Mouse (Mus musculus): Measurements from ENCODE around the gene Tex22. TPM values are rescaled to one million over a fixed set of nuclear protein-coding genes. Genes with fewer than 3 reads are reported as not detected.

Tex22 gene
- polyA plus RNA-seq, 1 experiment from 2014 or later: not detected

- Histone ChIP-seq H3K36me3 (no peaks in the 10 kb centered on the region), H3K27ac (no peak overlapping the region), H3K4me3 (no peak overlapping the region), H3K9me3 (replicated peaks) (no peaks in the 10 kb centered on the region), H3K4me1 (no peaks in the 10 kb centered on the region), H3K27me3 (replicated peaks) (peaks cover 49% of the 10 kb centered on the region), H3K9ac (no peak overlapping the region), H3K4me2 (no peak overlapping the region)
- WGBS (ENCODE audit: insufficient replicate concordance): 68% methylated on average over 6 of the region's 6 CpGs
- ATAC-seq: no peak
Measured at GRCm38 (mm10) chr12:113089107-113089506, 14.8 kb downstream of the Tex22 start.

- Histone ChIP-seq H3K9me3 (replicated peaks) (no peaks in the 10 kb centered on the region), H3K9ac (no peak overlapping the region), H3K4me1 (no peaks in the 10 kb centered on the region), H3K27me3 (replicated peaks) (peaks cover 46% of the 10 kb centered on the region), H3K4me3 (no peak overlapping the region), H3K36me3 (no peaks in the 10 kb centered on the region), H3K27ac (no peak overlapping the region), H3K4me2 (no peak overlapping the region)
- ATAC-seq: no peak
- 81% methylated on average over 17 of the region's 17 CpGs for WGBS (ENCODE audit: insufficient replicate concordance)
Measured at GRCm38 (mm10) chr12:113090053-113090452, 15.8 kb downstream of the Tex22 start.

GRCm38 (mm10) chr12:113097040-113097439 is 22.7 kb downstream of the Tex22 start:
- Histone ChIP-seq H3K9ac (no peak overlapping the region), H3K4me3 (no peak overlapping the region), H3K27me3 (replicated peaks) (peaks cover 27% of the 10 kb centered on the region), H3K36me3 (peaks cover 12% of the 10 kb centered on the region), H3K9me3 (replicated peaks) (no peaks in the 10 kb centered on the region), H3K4me1 (peaks cover 47% of the 10 kb centered on the region), H3K27ac (no peak overlapping the region), H3K4me2 (peak overlapping the region; percentile 92)
- 73% methylated on average over 5 of the region's 5 CpGs for WGBS (ENCODE audit: insufficient replicate concordance)
- no peak for ATAC-seq

- peak within 1 kb of the TSS; percentile 98 for H3K4me2 ChIP-seq
- peaks cover 55% of the 10 kb centered on the region for H3K4me1 ChIP-seq
- ATAC-seq: peak; percentile 71
- H3K27ac ChIP-seq: peak within 1 kb of the TSS; percentile 88
- peak within 1 kb of the TSS; percentile 98 for H3K4me3 ChIP-seq
- H3K36me3 ChIP-seq: peaks cover 13% of the 10 kb centered on the region
- WGBS (ENCODE audit: insufficient replicate concordance): 5% methylated on average over 16 of the region's 53 CpGs
- H3K9me3 ChIP-seq (replicated peaks): no peaks in the 10 kb centered on the region
- H3K9ac ChIP-seq: peak within 1 kb of the TSS; percentile 99
- H3K27me3 ChIP-seq (replicated peaks): peaks cover 27% of the 10 kb centered on the region
Measured at GRCm38 (mm10) chr12:113097749-113098281, 23.5 kb downstream of the Tex22 start, which contains the start of gene Mta1. Gene Mta1, plus strand, starts transcription at chr12:113098278.

- peak; percentile 22 for ATAC-seq
- Histone ChIP-seq H3K9ac (peak overlapping the region; percentile 99), H3K27me3 (replicated peaks) (peaks cover 27% of the 10 kb centered on the region), H3K9me3 (replicated peaks) (no peaks in the 10 kb centered on the region), H3K36me3 (peaks cover 22% of the 10 kb centered on the region), H3K4me3 (peak overlapping the region; percentile 98), H3K27ac (peak overlapping the region; percentile 88), H3K4me1 (peaks cover 63% of the 10 kb centered on the region), H3K4me2 (peak overlapping the region; percentile 98)
- WGBS (ENCODE audit: insufficient replicate concordance): under 1% methylated on average over 42 of the region's 60 CpGs
Measured at GRCm38 (mm10) chr12:113098530-113099151, 24.3 kb downstream of the Tex22 start.

- H3K4me2 ChIP-seq: peak overlapping the region; percentile 98
- H3K27ac ChIP-seq: peak overlapping the region; percentile 88
- 15% methylated on average over 6 of the region's 6 CpGs for WGBS (ENCODE audit: insufficient replicate concordance)
- H3K9me3 ChIP-seq (replicated peaks): no peaks in the 10 kb centered on the region
- peak overlapping the region; percentile 99 for H3K9ac ChIP-seq
- peaks cover 28% of the 10 kb centered on the region for H3K36me3 ChIP-seq
- peak overlapping the region; percentile 98 for H3K4me3 ChIP-seq
- peaks cover 27% of the 10 kb centered on the region for H3K27me3 ChIP-seq (replicated peaks)
- 0 out of 2 replicates have a peak, but pooled peaks have one; percentile 25 for ATAC-seq
- H3K4me1 ChIP-seq: peaks cover 73% of the 10 kb centered on the region
Measured at GRCm38 (mm10) chr12:113099470-113100237, 25.4 kb downstream of the Tex22 start.

GRCm38 (mm10) chr12:113100448-113101076 is 26.3 kb downstream of the Tex22 start:
- ATAC-seq: no peak
- Histone ChIP-seq H3K27me3 (replicated peaks) (peaks cover 22% of the 10 kb centered on the region), H3K9ac (no peak overlapping the region), H3K4me1 (peaks cover 82% of the 10 kb centered on the region), H3K27ac (peak overlapping the region; percentile 88; the same call in 1 of the 2 replicates), H3K4me2 (peak overlapping the region; percentile 98; the same call in 1 of the 2 replicates), H3K36me3 (peaks cover 33% of the 10 kb centered on the region), H3K4me3 (no peak overlapping the region), H3K9me3 (replicated peaks) (no peaks in the 10 kb centered on the region)
- WGBS (ENCODE audit: insufficient replicate concordance): 71% methylated on average over 5 of the region's 5 CpGs

GRCm38 (mm10) chr12:113101251-113101960 is 27.1 kb downstream of the Tex22 start:
- H3K27me3 ChIP-seq (replicated peaks): peaks cover 14% of the 10 kb centered on the region
- peaks cover 90% of the 10 kb centered on the region for H3K4me1 ChIP-seq
- no peak overlapping the region for H3K4me2 ChIP-seq
- peaks cover 39% of the 10 kb centered on the region for H3K36me3 ChIP-seq
- WGBS (ENCODE audit: insufficient replicate concordance): 75% methylated on average over 9 of the region's 9 CpGs
- H3K4me3 ChIP-seq: no peak overlapping the region
- no peak for ATAC-seq
- H3K9me3 ChIP-seq (replicated peaks): no peaks in the 10 kb centered on the region
- H3K9ac ChIP-seq: 0 out of 2 replicates have a peak overlapping the region, but pooled peaks have one; percentile 12
- 0 out of 2 replicates have a peak overlapping the region, but pooled peaks have one; percentile 49 for H3K27ac ChIP-seq

- peaks cover 3% of the 10 kb centered on the region; the same call in 1 of the 2 replicates for H3K27me3 ChIP-seq (replicated peaks)
- H3K9ac ChIP-seq: no peak overlapping the region
- H3K36me3 ChIP-seq: peaks cover 39% of the 10 kb centered on the region
- peaks cover 93% of the 10 kb centered on the region for H3K4me1 ChIP-seq
- no peaks in the 10 kb centered on the region for H3K9me3 ChIP-seq (replicated peaks)
- 58% methylated on average over 6 of the region's 6 CpGs for WGBS (ENCODE audit: insufficient replicate concordance)
- peak; percentile 16; the same call in 1 of the 2 replicates for ATAC-seq
- H3K27ac ChIP-seq: peak overlapping the region; percentile 37
- H3K4me2 ChIP-seq: no peak overlapping the region
- H3K4me3 ChIP-seq: no peak overlapping the region
Measured at GRCm38 (mm10) chr12:113102461-113102860, 28.2 kb downstream of the Tex22 start.

- no peak overlapping the region for H3K4me3 ChIP-seq
- H3K9ac ChIP-seq: no peak overlapping the region
- no peaks in the 10 kb centered on the region for H3K27me3 ChIP-seq (replicated peaks)
- H3K27ac ChIP-seq: peak overlapping the region; percentile 62
- WGBS (ENCODE audit: insufficient replicate concordance): 76% methylated on average over 8 of the region's 8 CpGs
- H3K4me2 ChIP-seq: no peak overlapping the region
- peaks cover 43% of the 10 kb centered on the region for H3K36me3 ChIP-seq
- no peaks in the 10 kb centered on the region for H3K9me3 ChIP-seq (replicated peaks)
- ATAC-seq: no peak
- H3K4me1 ChIP-seq: peaks cover 99% of the 10 kb centered on the region
Measured at GRCm38 (mm10) chr12:113103846-113104451, 29.6 kb downstream of the Tex22 start.

GRCm38 (mm10) chr12:113106386-113106785 is 32.1 kb downstream of the Tex22 start:
- Histone ChIP-seq H3K4me1 (peaks cover 97% of the 10 kb centered on the region), H3K9ac (peak overlapping the region; percentile 67), H3K4me3 (no peak overlapping the region), H3K4me2 (peak overlapping the region; percentile 60), H3K27ac (peak overlapping the region; percentile 93), H3K27me3 (replicated peaks) (no peaks in the 10 kb centered on the region), H3K9me3 (replicated peaks) (no peaks in the 10 kb centered on the region), H3K36me3 (peaks cover 35% of the 10 kb centered on the region)
- ATAC-seq: no peak
- WGBS (ENCODE audit: insufficient replicate concordance): 78% methylated on average over 6 of the region's 6 CpGs

All from liver, embryonic 12.5 days (tissue).